Mouse (Mus musculus): ENCODE measurements around the gene S100a11. TPM values are rescaled to one million over a fixed set of nuclear protein-coding genes. Genes with fewer than 3 reads are reported as not detected.
A peak's percentile ranks its signal among the peaks of the same experiment; 100 is the strongest.
"Not testable (repeated sequence)": the region's sequence is repeated elsewhere in the genome, so short reads cannot be mapped to it uniquely, and the experiment has no call there.

S100a11 gene
- 282 and 313 TPM in 2 replicates for polyA plus RNA-seq (2014; fragmentation: Nextera tagmentation; extraction: Ambion mirVana)

DNA sequence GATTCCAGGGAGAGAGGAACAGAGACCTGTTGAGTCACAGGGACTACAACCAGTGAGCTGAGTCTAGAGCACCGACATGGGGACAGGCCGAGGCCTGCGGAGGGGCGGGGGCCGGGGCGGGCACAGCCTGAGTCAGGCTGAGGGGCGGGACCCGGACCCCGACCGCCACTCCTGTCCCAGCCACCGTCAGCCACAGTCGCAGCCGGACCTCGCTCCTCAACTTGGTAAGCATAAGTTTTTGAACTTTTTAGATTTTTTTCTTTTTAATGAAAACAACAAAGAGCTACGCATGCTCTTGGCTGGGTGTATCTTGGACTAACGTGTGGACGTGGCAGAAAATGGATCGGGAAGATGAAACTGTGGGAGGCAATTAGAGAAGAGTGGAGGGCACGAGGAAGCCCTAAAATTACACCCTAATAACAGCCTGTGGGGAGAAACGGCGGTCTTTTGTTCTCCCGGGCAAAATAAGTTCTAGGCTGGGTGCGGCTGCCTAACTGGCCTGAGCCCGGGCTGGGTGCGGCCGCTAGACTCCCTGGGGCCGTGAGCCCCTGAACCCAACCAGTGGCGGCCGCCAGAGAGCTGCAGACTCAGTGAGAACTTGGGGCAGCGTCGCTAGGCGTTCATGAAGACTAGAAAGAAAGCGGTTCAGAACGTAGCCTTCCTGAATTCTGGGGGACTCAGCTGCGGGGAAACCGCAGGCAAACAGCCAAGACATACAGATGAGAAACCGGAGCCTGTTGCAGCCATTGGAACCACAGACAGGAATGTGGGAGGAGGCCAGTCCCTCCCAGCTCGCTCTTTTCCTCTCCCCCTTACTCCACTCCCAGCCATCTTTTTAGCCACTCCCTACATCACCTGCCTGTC, at the start of gene S100a11:
TSS of gene S100a11 (plus strand) at position 159 of the 864 bp plus-strand sequence.
- Histone ChIP-seq H3K9me3 (ENCODE audit: control insufficient read depth, low read length) (no peaks in the 10 kb centered on the region), H3K4me2 (ENCODE audit: low read depth) (peak within 1 kb of the TSS; percentile 76), H3K27ac (ENCODE audit: low read depth, low read length) (no peak within 1 kb of the TSS), H3K9ac (ENCODE audit: low read length) (peak within 1 kb of the TSS; percentile 57), H3K4me1 (ENCODE audit: control insufficient read depth, insufficient read depth, low read length) (no peaks in the 10 kb centered on the region), H3K36me3 (ENCODE audit: control insufficient read depth, insufficient read depth, low read length) (no peaks in the 10 kb centered on the region), H3K4me3 (ENCODE audit: low read depth, low read length) (peak within 1 kb of the TSS; percentile 48), H3K27me3 (ENCODE audit: control insufficient read depth, insufficient read depth, low read length) (no peaks in the 10 kb centered on the region)
- ATAC-seq (ENCODE audit: insufficient read depth, low FRiP score, low TSS enrichment) (peak; percentile 91), DNase-seq (ENCODE audit: low spot score) (peak; percentile 75)
- under 1% methylated on average over 38 of the region's 38 CpGs for WGBS

DNA sequence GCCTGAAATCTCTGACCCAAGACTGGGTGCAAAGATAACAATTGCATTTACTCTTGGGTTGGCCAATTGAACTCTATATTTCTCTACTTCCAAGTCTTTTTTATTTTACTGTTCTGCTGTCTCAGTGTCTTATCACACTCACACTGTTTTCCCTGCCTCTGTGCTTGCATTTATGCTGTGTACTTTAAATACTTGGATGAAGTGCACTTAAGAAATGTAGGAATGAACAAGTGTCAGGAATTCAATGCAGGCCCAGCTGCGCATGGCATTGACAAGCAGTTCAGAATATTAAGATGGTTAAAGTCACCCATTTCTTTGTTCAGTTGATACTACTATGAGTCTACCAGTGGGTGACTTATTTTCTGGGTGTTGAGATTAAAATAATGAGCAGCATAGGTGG, 40.2 kb upstream of the S100a11 start:
- H3K4me1 ChIP-seq (ENCODE audit: control insufficient read depth, insufficient read depth, low read length): no peaks in the 10 kb centered on the region
- H3K36me3 ChIP-seq (ENCODE audit: control insufficient read depth, insufficient read depth, low read length): no peaks in the 10 kb centered on the region
- no peaks in the 10 kb centered on the region for H3K27me3 ChIP-seq (ENCODE audit: control insufficient read depth, insufficient read depth, low read length)
- ATAC-seq (ENCODE audit: insufficient read depth, low FRiP score, low TSS enrichment) (no peak), DNase-seq (ENCODE audit: low spot score) (no peak)
- H3K9ac ChIP-seq (ENCODE audit: low read length): no peak overlapping the region
- 98% methylated on average over 1 of the region's 1 CpGs for WGBS
- H3K4me3 ChIP-seq (ENCODE audit: low read depth, low read length): no peak overlapping the region
- no peak overlapping the region for H3K4me2 ChIP-seq (ENCODE audit: low read depth)
- no peaks in the 10 kb centered on the region for H3K9me3 ChIP-seq (ENCODE audit: control insufficient read depth, low read length)
- H3K27ac ChIP-seq (ENCODE audit: low read depth, low read length): no peak overlapping the region

DNA sequence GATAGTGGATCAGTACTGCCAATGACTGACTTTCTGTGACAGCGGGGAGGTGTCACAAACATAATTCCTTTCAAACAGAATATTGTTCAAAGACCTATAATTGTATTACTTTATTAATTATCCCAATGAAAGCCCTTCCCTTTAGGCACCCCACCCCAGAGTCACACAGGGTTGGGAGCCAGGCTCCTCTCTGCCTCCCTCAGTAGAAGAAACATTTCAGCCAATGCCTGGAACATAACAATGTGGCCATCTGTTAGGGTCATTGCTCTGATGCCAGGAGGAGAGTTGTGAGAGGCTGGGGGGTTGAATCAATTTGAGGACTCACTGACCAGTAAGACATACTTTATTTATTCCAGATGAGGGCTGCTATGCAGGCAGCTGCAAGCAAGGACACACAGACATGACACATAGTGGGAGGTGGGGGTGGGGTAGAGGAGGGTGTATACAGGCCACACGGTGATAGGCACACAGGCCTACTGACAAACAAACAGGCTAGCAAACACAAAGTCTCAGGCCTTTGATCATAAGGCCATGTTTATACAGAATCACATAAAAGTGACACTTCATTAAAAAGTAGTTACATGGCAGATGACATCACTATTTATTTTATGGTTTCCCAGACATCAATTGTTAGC, 38.2 kb upstream of the S100a11 start:
- no peaks in the 10 kb centered on the region for H3K36me3 ChIP-seq (ENCODE audit: control insufficient read depth, insufficient read depth, low read length)
- H3K9ac ChIP-seq (ENCODE audit: low read length): no peak overlapping the region
- H3K4me2 ChIP-seq (ENCODE audit: low read depth): no peak overlapping the region
- no peaks in the 10 kb centered on the region for H3K27me3 ChIP-seq (ENCODE audit: control insufficient read depth, insufficient read depth, low read length)
- ATAC-seq (ENCODE audit: insufficient read depth, low FRiP score, low TSS enrichment): no peak
- 61% methylated on average over 2 of the region's 2 CpGs for WGBS
- H3K9me3 ChIP-seq (ENCODE audit: control insufficient read depth, low read length): no peaks in the 10 kb centered on the region
- H3K4me3 ChIP-seq (ENCODE audit: low read depth, low read length): no peak overlapping the region
- no peak for DNase-seq (ENCODE audit: low spot score)
- H3K27ac ChIP-seq (ENCODE audit: low read depth, low read length): no peak overlapping the region
- no peaks in the 10 kb centered on the region for H3K4me1 ChIP-seq (ENCODE audit: control insufficient read depth, insufficient read depth, low read length)

DNA sequence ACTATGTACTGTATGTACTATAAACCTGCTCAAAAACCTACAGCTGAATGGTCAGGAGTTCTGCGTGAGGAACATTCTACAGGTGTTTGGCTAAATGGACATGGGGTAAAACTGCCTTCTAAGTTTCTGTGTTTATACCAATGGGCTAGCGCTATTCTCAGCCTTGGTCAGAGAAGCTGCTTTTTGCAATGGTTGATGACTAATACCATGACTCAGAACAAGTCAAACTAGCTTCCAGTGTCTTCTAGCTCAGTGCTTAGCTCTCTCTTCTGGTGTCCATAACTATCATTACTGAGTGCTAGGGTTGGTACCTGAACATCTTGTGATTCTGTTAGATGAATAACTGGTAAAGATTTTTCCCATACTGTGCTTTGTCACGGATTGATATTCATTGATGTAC, 34.7 kb upstream of the S100a11 start:
- no peak overlapping the region for H3K27ac ChIP-seq (ENCODE audit: low read depth, low read length)
- no peak overlapping the region for H3K9ac ChIP-seq (ENCODE audit: low read length)
- no peak overlapping the region for H3K4me3 ChIP-seq (ENCODE audit: low read depth, low read length)
- no peaks in the 10 kb centered on the region for H3K36me3 ChIP-seq (ENCODE audit: control insufficient read depth, insufficient read depth, low read length)
- no peak for DNase-seq (ENCODE audit: low spot score)
- no peak for ATAC-seq (ENCODE audit: insufficient read depth, low FRiP score, low TSS enrichment)
- no peak overlapping the region for H3K4me2 ChIP-seq (ENCODE audit: low read depth)
- no peaks in the 10 kb centered on the region for H3K27me3 ChIP-seq (ENCODE audit: control insufficient read depth, insufficient read depth, low read length)
- H3K9me3 ChIP-seq (ENCODE audit: control insufficient read depth, low read length): no peaks in the 10 kb centered on the region
- H3K4me1 ChIP-seq (ENCODE audit: control insufficient read depth, insufficient read depth, low read length): no peaks in the 10 kb centered on the region
- WGBS: 93% methylated on average over 3 of the region's 3 CpGs

DNA sequence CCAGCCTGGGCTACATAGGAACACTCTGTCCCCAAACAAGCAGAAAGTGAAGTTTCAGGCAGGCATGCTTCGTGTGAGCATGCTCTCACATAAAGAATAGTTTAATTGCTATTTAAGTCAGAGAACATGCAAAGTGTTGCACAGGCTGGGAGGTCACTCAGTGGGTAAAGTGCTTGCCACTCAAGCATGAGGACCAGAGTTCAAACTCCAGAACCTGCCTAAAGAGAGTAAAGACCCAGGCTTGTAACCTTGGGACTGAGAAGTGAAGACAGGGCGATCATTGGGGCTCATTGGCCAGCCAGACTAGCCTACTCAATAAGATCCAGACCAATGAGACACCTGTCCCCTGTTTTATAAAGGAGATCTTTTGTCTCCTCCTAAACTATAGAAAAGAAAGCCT, 31.7 kb upstream of the S100a11 start:
- 85% methylated on average over 2 of the region's 2 CpGs for WGBS
- Histone ChIP-seq H3K4me3 (ENCODE audit: low read depth, low read length) (no peak overlapping the region), H3K4me2 (ENCODE audit: low read depth) (no peak overlapping the region), H3K4me1 (ENCODE audit: control insufficient read depth, insufficient read depth, low read length) (no peaks in the 10 kb centered on the region), H3K9ac (ENCODE audit: low read length) (no peak overlapping the region), H3K36me3 (ENCODE audit: control insufficient read depth, insufficient read depth, low read length) (no peaks in the 10 kb centered on the region), H3K27me3 (ENCODE audit: control insufficient read depth, insufficient read depth, low read length) (no peaks in the 10 kb centered on the region), H3K27ac (ENCODE audit: low read depth, low read length) (no peak overlapping the region), H3K9me3 (ENCODE audit: control insufficient read depth, low read length) (no peaks in the 10 kb centered on the region)
- no peak for ATAC-seq (ENCODE audit: insufficient read depth, low FRiP score, low TSS enrichment)
- DNase-seq (ENCODE audit: low spot score): no peak

DNA sequence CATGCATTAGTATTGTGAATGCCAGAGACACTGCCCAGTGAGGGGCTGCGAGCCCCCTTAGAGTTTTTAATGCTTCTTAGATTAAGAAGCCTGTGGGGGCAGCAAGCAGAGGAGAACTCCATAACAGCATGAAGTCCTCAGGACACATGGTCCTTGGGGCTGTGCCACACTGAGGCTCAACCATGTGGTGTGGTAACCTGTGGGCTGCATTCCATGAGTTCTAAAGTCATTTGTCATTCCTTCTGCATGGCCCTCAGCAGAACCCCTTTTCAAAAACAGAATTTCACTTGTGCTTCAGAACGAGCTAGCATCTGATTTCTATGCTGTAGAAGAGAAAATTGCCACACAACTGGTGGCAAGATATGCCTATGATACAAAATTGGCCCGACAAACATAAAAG, 28.1 kb upstream of the S100a11 start:
- 76% methylated on average over 3 of the region's 3 CpGs for WGBS
- Histone ChIP-seq H3K27ac (ENCODE audit: low read depth, low read length) (no peak overlapping the region), H3K27me3 (ENCODE audit: control insufficient read depth, insufficient read depth, low read length) (no peaks in the 10 kb centered on the region), H3K4me2 (ENCODE audit: low read depth) (no peak overlapping the region), H3K36me3 (ENCODE audit: control insufficient read depth, insufficient read depth, low read length) (no peaks in the 10 kb centered on the region), H3K9me3 (ENCODE audit: control insufficient read depth, low read length) (no peaks in the 10 kb centered on the region), H3K4me3 (ENCODE audit: low read depth, low read length) (no peak overlapping the region), H3K4me1 (ENCODE audit: control insufficient read depth, insufficient read depth, low read length) (no peaks in the 10 kb centered on the region), H3K9ac (ENCODE audit: low read length) (no peak overlapping the region)
- ATAC-seq (ENCODE audit: insufficient read depth, low FRiP score, low TSS enrichment): no peak
- DNase-seq (ENCODE audit: low spot score): no peak

DNA sequence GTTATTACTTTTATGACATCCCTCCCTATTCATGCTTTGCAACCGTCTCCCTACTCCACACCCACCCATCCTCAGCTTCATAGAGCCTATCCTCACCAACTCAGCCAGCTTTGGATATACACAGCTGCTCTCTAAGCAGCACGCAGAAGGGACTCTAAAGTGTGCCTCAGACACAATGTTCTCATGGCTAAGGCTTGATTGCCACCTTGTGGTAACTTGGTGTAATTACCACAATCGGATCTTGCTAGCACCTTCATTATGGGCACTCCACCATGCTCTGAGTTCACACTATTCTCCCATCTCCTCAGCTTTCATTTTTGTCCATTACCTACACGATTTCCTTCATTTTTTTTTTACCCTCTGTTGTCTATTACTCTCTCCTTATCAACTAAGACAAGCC, 26.3 kb upstream of the S100a11 start:
- DNase-seq (ENCODE audit: low spot score): peak; percentile 43
- 2% methylated on average over 4 of the region's 4 CpGs for WGBS

DNA sequence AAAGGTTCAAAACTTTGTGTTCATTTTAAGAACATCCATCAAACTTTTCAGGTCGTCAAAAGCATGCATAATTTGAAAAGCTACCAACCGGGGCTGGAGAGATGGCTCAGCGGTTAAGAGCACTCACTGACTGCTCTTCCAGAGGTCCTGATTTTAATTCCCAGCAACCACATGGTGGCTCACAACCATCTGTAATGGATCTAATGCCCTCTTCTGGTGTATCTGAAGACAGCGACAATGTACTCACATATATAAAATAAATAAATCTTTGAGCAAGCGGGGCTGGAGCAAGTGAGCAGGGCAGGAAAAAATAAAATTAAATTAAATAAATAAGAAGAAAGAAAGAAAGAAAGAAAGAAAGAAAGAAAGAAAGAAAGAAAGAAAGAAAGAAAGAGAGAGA, 25.5 kb upstream of the S100a11 start:
- H3K4me2 ChIP-seq (ENCODE audit: low read depth); H3K4me3 ChIP-seq (ENCODE audit: low read depth, low read length); H3K9ac ChIP-seq (ENCODE audit: low read length); H3K4me1 ChIP-seq (ENCODE audit: control insufficient read depth, insufficient read depth, low read length); H3K27ac ChIP-seq (ENCODE audit: low read depth, low read length); ATAC-seq (ENCODE audit: insufficient read depth, low FRiP score, low TSS enrichment); H3K27me3 ChIP-seq (ENCODE audit: control insufficient read depth, insufficient read depth, low read length); H3K9me3 ChIP-seq (ENCODE audit: control insufficient read depth, low read length); DNase-seq (ENCODE audit: low spot score); H3K36me3 ChIP-seq (ENCODE audit: control insufficient read depth, insufficient read depth, low read length): not testable (repeated sequence)
- 25% methylated on average over 5 of the region's 5 CpGs for WGBS

More for the DNA sequence above, 26.3 kb upstream of the S100a11 start:
- Histone ChIP-seq H3K4me2 (ENCODE audit: low read depth) (no peak overlapping the region), H3K36me3 (ENCODE audit: control insufficient read depth, insufficient read depth, low read length) (no peaks in the 10 kb centered on the region), H3K4me3 (ENCODE audit: low read depth, low read length) (no peak overlapping the region), H3K27ac (ENCODE audit: low read depth, low read length) (no peak overlapping the region), H3K9ac (ENCODE audit: low read length) (no peak overlapping the region), H3K4me1 (ENCODE audit: control insufficient read depth, insufficient read depth, low read length) (no peaks in the 10 kb centered on the region), H3K9me3 (ENCODE audit: control insufficient read depth, low read length) (no peaks in the 10 kb centered on the region), H3K27me3 (ENCODE audit: control insufficient read depth, insufficient read depth, low read length) (no peaks in the 10 kb centered on the region)
- ATAC-seq (ENCODE audit: insufficient read depth, low FRiP score, low TSS enrichment): peak; percentile 79

DNA sequence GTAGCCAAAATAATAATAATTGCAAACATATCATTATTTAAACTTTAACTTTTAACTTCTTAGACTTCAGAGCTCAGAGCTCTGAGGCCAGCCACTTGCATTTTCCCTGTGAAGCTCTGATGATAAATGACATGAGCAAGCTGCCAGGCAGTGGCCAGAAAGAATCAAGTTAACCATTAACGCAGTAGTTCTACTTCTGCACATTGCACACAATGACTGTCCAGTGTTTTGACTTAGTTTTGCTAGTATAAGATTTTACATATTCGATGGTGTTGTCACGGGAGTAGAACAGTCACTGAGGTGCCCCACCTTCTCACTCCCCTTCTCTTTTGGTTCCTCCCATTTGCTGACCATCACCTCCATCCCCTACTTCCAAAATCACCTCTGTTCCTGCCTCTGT, 23.2 kb upstream of the S100a11 start:
- Histone ChIP-seq H3K4me3 (ENCODE audit: low read depth, low read length) (no peak overlapping the region), H3K4me1 (ENCODE audit: control insufficient read depth, insufficient read depth, low read length) (no peaks in the 10 kb centered on the region), H3K27me3 (ENCODE audit: control insufficient read depth, insufficient read depth, low read length) (no peaks in the 10 kb centered on the region), H3K36me3 (ENCODE audit: control insufficient read depth, insufficient read depth, low read length) (no peaks in the 10 kb centered on the region), H3K27ac (ENCODE audit: low read depth, low read length) (no peak overlapping the region), H3K4me2 (ENCODE audit: low read depth) (no peak overlapping the region), H3K9ac (ENCODE audit: low read length) (no peak overlapping the region), H3K9me3 (ENCODE audit: control insufficient read depth, low read length) (no peaks in the 10 kb centered on the region)
- 80% methylated on average over 3 of the region's 3 CpGs for WGBS
- ATAC-seq (ENCODE audit: insufficient read depth, low FRiP score, low TSS enrichment) (no peak), DNase-seq (ENCODE audit: low spot score) (no peak)

Data from neural tube, embryonic 11.5 days (tissue).